Mouse (Mus musculus) liver, adult 2 months (tissue): ENCODE measurements around the gene Slc9a9.

Experiments
- CTCF ChIP-seq: fragments of 200-500 bp; IDR thresholded peaks from 2 replicates; pipeline ENCODE4 v1.5.1; 2011; ENCODE audit warnings: low read depth, low read length, control low read depth
- POLR2A ChIP-seq: fragments of 200-500 bp; IDR thresholded peaks from 2 replicates; pipeline ENCODE4 v1.6.1; 2011; ENCODE audit warnings: low read length, control low read depth; ENCODE audit not compliant: insufficient read depth; ENCODE audit errors: extremely low read depth

DNA sequence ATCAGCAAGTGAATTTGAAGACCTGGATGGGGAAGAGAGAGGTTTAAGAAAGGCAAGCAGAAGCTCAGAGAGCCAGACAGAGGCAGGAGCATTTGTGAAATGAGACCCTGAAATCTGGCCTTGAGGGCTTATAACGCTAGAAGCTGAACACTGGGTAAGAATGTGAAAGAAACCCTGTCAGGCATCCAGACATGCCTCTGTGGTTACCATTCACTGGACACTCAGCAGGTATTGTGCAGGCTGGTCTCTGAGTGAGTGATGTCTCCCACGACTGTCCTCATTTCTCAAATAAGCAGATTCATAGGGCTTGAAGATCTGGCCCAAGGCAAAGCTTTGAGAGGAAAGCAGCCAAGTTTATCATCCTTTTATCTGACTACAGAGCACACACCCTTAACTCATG lies 596.5 kb downstream of the Slc9a9 start:
- no peak for TF ChIP-seq POLR2A
- TF ChIP-seq CTCF = no peak
